Mouse (Mus musculus): ENCODE results near the gene Stxbp5l. TPM values are rescaled to one million over a fixed set of nuclear protein-coding genes. Genes with fewer than 3 reads are reported as not detected.
A peak's percentile ranks its signal among the peaks of the same experiment; 100 is the strongest.

Stxbp5l gene
- 14.4 and 14.6 TPM in 2 replicates for polyA plus RNA-seq (2015; fragmentation: Nextera tagmentation; extraction: Ambion mirVana)

DNA sequence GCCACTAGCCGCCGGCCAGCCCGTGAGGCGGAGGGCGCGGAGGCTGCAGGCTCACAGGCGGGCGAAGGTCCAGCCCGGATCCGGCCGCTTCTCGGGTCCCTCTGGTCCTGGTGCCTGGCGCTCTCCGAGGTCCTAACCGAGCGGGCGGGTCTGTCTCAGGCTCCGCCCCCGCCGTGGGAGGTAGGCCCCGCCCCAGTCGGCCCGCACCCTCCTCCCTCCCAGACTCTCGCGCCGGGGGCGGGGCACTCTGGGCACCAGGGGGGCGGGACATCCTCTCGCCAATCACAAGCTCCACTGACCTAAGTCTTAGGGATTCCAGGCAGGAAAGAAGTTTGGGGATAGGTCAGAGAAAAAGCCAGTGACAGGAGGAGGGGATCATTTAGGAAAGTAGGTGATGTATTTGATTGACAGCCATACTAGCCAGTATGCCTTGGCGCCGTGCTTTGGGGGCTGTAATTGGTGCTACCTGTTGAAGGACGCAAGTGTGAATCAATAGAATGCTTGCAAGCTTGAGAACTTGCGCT is at the start of gene Stxbp5l:
Gene Stxbp5l (minus strand): TSS at position 142 of the 524 bp plus-strand sequence.
- Histone ChIP-seq H3K4me2 (ENCODE audit: low read length) (peak within 1 kb of the TSS; percentile 68), H3K36me3 (ENCODE audit: control insufficient read depth, insufficient read depth, low read length) (no peaks in the 10 kb centered on the region), H3K4me1 (ENCODE audit: control insufficient read depth, insufficient read depth, low read length) (no peaks in the 10 kb centered on the region), H3K9ac (ENCODE audit: low read depth, low read length) (peak within 1 kb of the TSS; percentile 68), H3K27me3 (ENCODE audit: control insufficient read depth, insufficient read depth, low read depth, low read length) (no peaks in the 10 kb centered on the region), H3K9me3 (replicated peaks; ENCODE audit: control insufficient read depth, low read length, poor library complexity, severe bottlenecking) (no peaks in the 10 kb centered on the region), H3K27ac (ENCODE audit: low read length) (peak within 1 kb of the TSS; percentile 69), H3K4me3 (ENCODE audit: low read depth, low read length) (peak within 1 kb of the TSS; percentile 70)
- under 1% methylated on average over 23 of the region's 33 CpGs for WGBS
- peak; percentile 98 for ATAC-seq

DNA sequence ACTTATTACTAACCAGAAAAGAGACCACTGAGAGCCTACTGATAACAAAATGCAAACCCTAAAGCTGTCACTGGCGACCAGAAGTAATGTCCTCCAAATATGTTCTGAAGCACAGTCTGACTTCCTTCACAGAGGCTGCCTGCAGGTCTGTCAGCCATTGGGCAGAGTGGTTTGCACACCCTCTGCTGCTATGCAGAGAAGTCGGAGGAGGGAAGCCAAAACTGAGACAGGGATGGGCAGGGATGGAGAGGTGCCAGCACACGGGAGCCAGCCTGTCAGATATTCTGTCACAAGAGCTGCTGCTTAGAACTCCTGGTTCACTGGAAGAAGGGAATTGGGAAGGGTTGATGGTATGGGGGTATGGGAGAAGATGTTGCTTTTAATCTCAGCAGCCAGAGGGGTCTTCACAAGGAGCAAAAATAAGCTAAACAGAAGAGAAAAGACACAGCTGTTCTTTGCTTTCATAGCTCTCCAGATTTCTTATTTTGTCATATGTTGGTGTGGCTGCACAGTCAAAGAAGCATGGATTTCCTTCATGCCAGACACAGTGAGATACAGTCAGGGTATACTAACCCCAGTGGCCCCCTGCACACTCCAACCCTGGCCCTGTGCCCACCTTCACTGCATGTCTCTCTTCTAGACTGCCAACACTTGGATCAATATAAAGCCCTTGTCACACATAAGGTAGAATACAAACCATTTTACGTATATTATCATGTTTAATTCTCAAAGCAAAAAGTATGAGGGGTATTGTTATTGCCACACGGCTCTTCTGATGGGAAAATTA is 48.8 kb upstream of the Stxbp5l start:
- Histone ChIP-seq H3K9me3 (replicated peaks; ENCODE audit: control insufficient read depth, low read length, poor library complexity, severe bottlenecking) (no peaks in the 10 kb centered on the region), H3K36me3 (ENCODE audit: control insufficient read depth, insufficient read depth, low read length) (no peaks in the 10 kb centered on the region), H3K27ac (ENCODE audit: low read length) (no peak overlapping the region), H3K27me3 (ENCODE audit: control insufficient read depth, insufficient read depth, low read depth, low read length) (no peaks in the 10 kb centered on the region), H3K4me3 (ENCODE audit: low read depth, low read length) (no peak overlapping the region), H3K9ac (ENCODE audit: low read depth, low read length) (no peak overlapping the region), H3K4me1 (ENCODE audit: control insufficient read depth, insufficient read depth, low read length) (no peaks in the 10 kb centered on the region), H3K4me2 (ENCODE audit: low read length) (no peak overlapping the region)
- ATAC-seq: no peak
- 71% methylated on average over 5 of the region's 5 CpGs for WGBS

DNA sequence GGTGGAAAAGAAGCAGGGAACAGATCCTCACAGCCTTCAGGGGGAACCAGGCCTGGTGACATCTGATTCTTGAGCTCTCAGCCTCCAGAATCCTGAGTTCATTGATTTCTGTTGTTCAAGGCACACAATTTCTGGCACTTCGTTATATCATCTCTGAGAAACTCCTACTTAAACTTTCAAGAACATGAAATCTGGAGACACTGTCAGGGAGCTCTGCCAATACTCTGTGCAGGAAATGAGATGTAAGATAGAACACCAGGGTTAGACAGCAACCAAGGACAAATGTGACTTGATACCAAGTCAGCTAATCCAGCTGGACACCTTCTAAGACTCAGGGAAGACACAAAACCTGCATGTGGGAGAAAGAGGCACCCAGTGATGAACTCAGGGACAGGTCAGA is 40.7 kb upstream of the Stxbp5l start:
- H3K4me3 ChIP-seq (ENCODE audit: low read depth, low read length): no peak overlapping the region

DNA sequence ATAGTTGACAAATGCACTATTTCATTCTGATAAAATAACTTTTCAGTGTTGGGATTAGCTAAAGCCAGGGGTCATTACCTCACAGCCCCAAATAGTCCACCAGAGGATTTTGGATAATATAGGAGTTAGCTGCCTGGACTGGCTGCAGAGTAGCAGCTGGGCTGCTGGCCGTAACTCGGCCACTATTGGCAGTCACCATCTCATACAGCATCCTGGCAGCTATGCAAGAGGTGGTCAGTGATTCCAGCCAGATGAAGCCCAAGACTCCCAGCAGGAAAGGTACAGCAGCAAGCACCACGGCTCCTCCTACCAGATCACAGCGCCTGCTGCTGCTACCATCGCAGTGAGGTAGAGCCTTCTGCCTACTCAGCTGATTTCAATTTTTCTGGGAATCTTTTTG is 38.1 kb upstream of the Stxbp5l start:
- Histone ChIP-seq H3K9me3 (replicated peaks; ENCODE audit: control insufficient read depth, low read length, poor library complexity, severe bottlenecking) (no peaks in the 10 kb centered on the region), H3K9ac (ENCODE audit: low read depth, low read length) (no peak overlapping the region), H3K27me3 (ENCODE audit: control insufficient read depth, insufficient read depth, low read depth, low read length) (no peaks in the 10 kb centered on the region), H3K4me3 (ENCODE audit: low read depth, low read length) (no peak overlapping the region), H3K36me3 (ENCODE audit: control insufficient read depth, insufficient read depth, low read length) (no peaks in the 10 kb centered on the region), H3K4me2 (ENCODE audit: low read length) (no peak overlapping the region), H3K27ac (ENCODE audit: low read length) (no peak overlapping the region), H3K4me1 (ENCODE audit: control insufficient read depth, insufficient read depth, low read length) (no peaks in the 10 kb centered on the region)
- 83% methylated on average over 5 of the region's 5 CpGs for WGBS
- no peak for ATAC-seq

More for the DNA sequence above, 40.7 kb upstream of the Stxbp5l start:
- Histone ChIP-seq H3K9ac (ENCODE audit: low read depth, low read length) (no peak overlapping the region), H3K27ac (ENCODE audit: low read length) (no peak overlapping the region), H3K36me3 (ENCODE audit: control insufficient read depth, insufficient read depth, low read length) (no peaks in the 10 kb centered on the region), H3K9me3 (replicated peaks; ENCODE audit: control insufficient read depth, low read length, poor library complexity, severe bottlenecking) (no peaks in the 10 kb centered on the region), H3K27me3 (ENCODE audit: control insufficient read depth, insufficient read depth, low read depth, low read length) (no peaks in the 10 kb centered on the region), H3K4me1 (ENCODE audit: control insufficient read depth, insufficient read depth, low read length) (no peaks in the 10 kb centered on the region), H3K4me2 (ENCODE audit: low read length) (no peak overlapping the region)
- WGBS: 90% methylated on average over 1 of the region's 1 CpGs
- no peak for ATAC-seq

DNA sequence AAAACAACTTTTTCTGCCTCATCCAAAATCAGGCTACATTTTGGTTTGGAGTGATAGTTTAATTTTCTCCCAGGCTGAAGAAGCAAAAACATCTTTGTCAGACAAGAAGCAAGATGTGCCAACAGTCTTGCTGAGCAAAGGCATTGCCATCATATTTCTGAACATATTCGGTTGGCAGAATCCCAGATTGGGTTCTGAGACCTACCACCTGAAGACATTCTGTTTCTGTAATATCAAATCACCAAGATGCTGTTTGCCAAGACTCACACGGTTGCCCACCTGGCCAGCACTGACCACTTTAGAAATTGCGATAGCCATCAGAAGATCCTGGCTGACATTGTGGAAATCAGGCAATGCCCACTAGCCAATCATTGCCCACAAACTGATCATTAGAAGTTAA is 37.1 kb upstream of the Stxbp5l start:
- Histone ChIP-seq H3K27ac (ENCODE audit: low read length) (no peak overlapping the region), H3K9ac (ENCODE audit: low read depth, low read length) (no peak overlapping the region), H3K36me3 (ENCODE audit: control insufficient read depth, insufficient read depth, low read length) (no peaks in the 10 kb centered on the region), H3K9me3 (replicated peaks; ENCODE audit: control insufficient read depth, low read length, poor library complexity, severe bottlenecking) (no peaks in the 10 kb centered on the region), H3K27me3 (ENCODE audit: control insufficient read depth, insufficient read depth, low read depth, low read length) (no peaks in the 10 kb centered on the region), H3K4me3 (ENCODE audit: low read depth, low read length) (no peak overlapping the region), H3K4me1 (ENCODE audit: control insufficient read depth, insufficient read depth, low read length) (no peaks in the 10 kb centered on the region), H3K4me2 (ENCODE audit: low read length) (no peak overlapping the region)
- 93% methylated on average over 3 of the region's 3 CpGs for WGBS
- no peak for ATAC-seq

DNA sequence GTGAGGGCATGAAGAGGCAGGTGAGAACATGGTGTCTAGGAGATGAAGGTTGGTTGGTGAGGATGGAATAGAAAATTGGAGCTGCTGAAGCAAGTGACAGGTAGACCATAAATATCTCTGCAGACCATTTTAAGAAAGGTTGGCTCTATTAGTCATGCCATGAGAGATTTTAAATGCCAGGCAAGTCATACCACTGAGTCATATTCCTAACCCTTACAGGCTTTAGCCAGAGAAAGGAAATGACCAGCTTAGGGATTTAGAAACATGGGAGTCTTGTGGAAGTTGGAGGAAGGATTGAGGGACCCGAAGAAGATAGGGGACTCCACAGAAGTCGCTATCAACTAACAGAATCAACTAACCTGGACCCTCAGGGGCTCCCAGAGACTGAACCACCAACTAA is 35.8 kb upstream of the Stxbp5l start:
- H3K9me3 ChIP-seq (replicated peaks; ENCODE audit: control insufficient read depth, low read length, poor library complexity, severe bottlenecking): no peaks in the 10 kb centered on the region
- H3K4me3 ChIP-seq (ENCODE audit: low read depth, low read length): no peak overlapping the region
- no peaks in the 10 kb centered on the region for H3K27me3 ChIP-seq (ENCODE audit: control insufficient read depth, insufficient read depth, low read depth, low read length)
- H3K27ac ChIP-seq (ENCODE audit: low read length): no peak overlapping the region
- H3K36me3 ChIP-seq (ENCODE audit: control insufficient read depth, insufficient read depth, low read length): no peaks in the 10 kb centered on the region
- ATAC-seq: no peak
- H3K9ac ChIP-seq (ENCODE audit: low read depth, low read length): no peak overlapping the region
- no peaks in the 10 kb centered on the region for H3K4me1 ChIP-seq (ENCODE audit: control insufficient read depth, insufficient read depth, low read length)
- no peak overlapping the region for H3K4me2 ChIP-seq (ENCODE audit: low read length)
- WGBS: 85% methylated on average over 2 of the region's 2 CpGs

DNA sequence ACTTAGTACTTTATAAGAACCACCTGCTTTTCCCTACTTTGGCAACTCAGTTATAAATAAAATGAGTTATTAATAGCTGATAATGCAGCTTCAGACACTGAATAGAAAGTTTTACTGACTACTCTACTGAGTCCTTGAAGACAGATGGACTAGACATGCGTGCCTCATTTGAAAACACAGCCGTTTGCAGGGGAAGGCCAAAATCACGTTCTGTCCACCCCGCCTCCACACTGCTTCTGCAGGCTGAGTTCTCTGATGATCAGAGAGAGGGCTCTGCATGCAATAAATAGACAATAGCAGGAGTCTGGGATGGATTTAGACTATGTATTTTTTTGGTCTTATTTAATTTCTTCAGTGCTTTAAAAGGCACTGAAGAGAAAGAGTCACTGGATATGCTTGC is 20.8 kb upstream of the Stxbp5l start:
- Histone ChIP-seq H3K4me1 (ENCODE audit: control insufficient read depth, insufficient read depth, low read length) (no peaks in the 10 kb centered on the region), H3K4me3 (ENCODE audit: low read depth, low read length) (no peak overlapping the region), H3K27ac (ENCODE audit: low read length) (no peak overlapping the region), H3K9me3 (replicated peaks; ENCODE audit: control insufficient read depth, low read length, poor library complexity, severe bottlenecking) (no peaks in the 10 kb centered on the region), H3K36me3 (ENCODE audit: control insufficient read depth, insufficient read depth, low read length) (no peaks in the 10 kb centered on the region), H3K27me3 (ENCODE audit: control insufficient read depth, insufficient read depth, low read depth, low read length) (no peaks in the 10 kb centered on the region), H3K9ac (ENCODE audit: low read depth, low read length) (no peak overlapping the region), H3K4me2 (ENCODE audit: low read length) (no peak overlapping the region)
- ATAC-seq: no peak
- 73% methylated on average over 4 of the region's 4 CpGs for WGBS

DNA sequence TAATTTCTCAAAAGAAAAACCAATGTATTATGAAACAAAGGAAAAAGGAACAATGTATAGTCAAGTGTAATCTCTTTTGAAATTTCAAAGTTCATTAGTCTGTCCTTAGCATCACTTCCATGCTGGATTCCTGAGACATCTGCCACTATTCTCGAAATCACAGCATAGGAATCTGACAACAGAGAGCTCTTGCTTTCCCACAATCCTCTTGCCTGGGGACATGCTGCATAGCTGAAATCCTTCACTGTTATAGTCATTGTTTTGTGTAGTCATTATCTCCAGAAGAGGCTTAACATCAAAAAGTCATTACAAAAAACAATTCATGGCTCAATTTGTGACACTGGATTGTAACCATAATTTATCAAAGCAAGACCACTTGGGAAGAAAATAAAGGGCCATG is 20.2 kb upstream of the Stxbp5l start:
- no peak for ATAC-seq
- no peak overlapping the region for H3K27ac ChIP-seq (ENCODE audit: low read length)
- H3K9ac ChIP-seq (ENCODE audit: low read depth, low read length): no peak overlapping the region
- no peak overlapping the region for H3K4me2 ChIP-seq (ENCODE audit: low read length)
- no peaks in the 10 kb centered on the region for H3K27me3 ChIP-seq (ENCODE audit: control insufficient read depth, insufficient read depth, low read depth, low read length)
- no peaks in the 10 kb centered on the region for H3K4me1 ChIP-seq (ENCODE audit: control insufficient read depth, insufficient read depth, low read length)
- no peaks in the 10 kb centered on the region for H3K36me3 ChIP-seq (ENCODE audit: control insufficient read depth, insufficient read depth, low read length)
- no peaks in the 10 kb centered on the region for H3K9me3 ChIP-seq (replicated peaks; ENCODE audit: control insufficient read depth, low read length, poor library complexity, severe bottlenecking)
- H3K4me3 ChIP-seq (ENCODE audit: low read depth, low read length): no peak overlapping the region
- WGBS: 50% methylated on average over 1 of the region's 1 CpGs

DNA sequence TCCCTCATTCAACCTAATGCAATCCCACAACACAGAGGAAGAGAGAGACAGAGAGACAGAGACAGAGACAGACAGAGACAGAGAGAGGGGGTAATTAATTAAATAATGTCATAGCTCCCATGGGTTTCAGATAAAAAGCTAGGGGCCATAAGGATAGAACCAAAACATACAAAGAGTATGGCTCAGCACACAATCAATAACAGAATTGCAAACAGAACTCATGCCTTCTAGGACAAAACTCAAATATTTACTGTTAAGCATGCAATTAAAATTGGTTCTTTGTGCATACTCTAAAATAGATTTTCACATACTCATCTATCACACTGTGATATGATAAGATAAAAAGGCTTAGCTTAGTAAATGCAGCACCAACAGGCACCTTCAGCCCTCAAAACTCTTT is 5.2 kb upstream of the Stxbp5l start:
- Histone ChIP-seq H3K4me1 (ENCODE audit: control insufficient read depth, insufficient read depth, low read length) (no peaks in the 10 kb centered on the region), H3K27me3 (ENCODE audit: control insufficient read depth, insufficient read depth, low read depth, low read length) (no peaks in the 10 kb centered on the region), H3K4me2 (ENCODE audit: low read length) (no peak overlapping the region), H3K9me3 (replicated peaks; ENCODE audit: control insufficient read depth, low read length, poor library complexity, severe bottlenecking) (no peaks in the 10 kb centered on the region), H3K36me3 (ENCODE audit: control insufficient read depth, insufficient read depth, low read length) (no peaks in the 10 kb centered on the region), H3K27ac (ENCODE audit: low read length) (no peak overlapping the region), H3K9ac (ENCODE audit: low read depth, low read length) (no peak overlapping the region), H3K4me3 (ENCODE audit: low read depth, low read length) (no peak overlapping the region)
- ATAC-seq: no peak
